Mouse (Mus musculus): ENCODE measurements at regions not wholly inside any gene's neighbourhood (a gene's known extent, or its start where the extent isn't known, plus 50 kb on each side); places are given as distances from the start of the nearest gene placed in this dataset.

- DNase-seq (ENCODE audit: low spot score in 2 of 2), result no peak
These were observed 317.5 kb upstream of the Adamts9 start for GRCm38 (mm10) chr6:93260827-93261226.

- no peak for DNase-seq (ENCODE audit: low spot score in 2 of 2)
These were observed 314.0 kb upstream of the Adamts9 start for GRCm38 (mm10) chr6:93257130-93257841.

- DNase-seq (ENCODE audit: low spot score in 2 of 2), result no peak
These were observed 310.5 kb upstream of the Adamts9 start for GRCm38 (mm10) chr6:93253746-93254145.

- DNase-seq (ENCODE audit: low spot score in 2 of 2), result no peak
These were observed 305.7 kb upstream of the Adamts9 start for GRCm38 (mm10) chr6:93248973-93249372.

- DNase-seq (ENCODE audit: low spot score in 2 of 2), result no peak
These were observed 303.4 kb upstream of the Adamts9 start for GRCm38 (mm10) chr6:93246498-93247242.

- DNase-seq (ENCODE audit: low spot score in 2 of 2), result no peak
These were observed 292.3 kb upstream of the Adamts9 start for GRCm38 (mm10) chr6:93235550-93235949.

GRCm38 (mm10) chr6:93232636-93233035 lies 289.3 kb upstream of the Adamts9 start:
- DNase-seq (ENCODE audit: low spot score in 2 of 2), result no peak

- no peak for DNase-seq (ENCODE audit: low spot score in 2 of 2)
These were observed 287.2 kb upstream of the Adamts9 start for GRCm38 (mm10) chr6:93230450-93230849.

- no peak for DNase-seq (ENCODE audit: low spot score in 2 of 2)
These were observed 286.0 kb upstream of the Adamts9 start for GRCm38 (mm10) chr6:93229320-93229719.

- DNase-seq (ENCODE audit: low spot score in 2 of 2), result no peak
These were observed 280.6 kb upstream of the Adamts9 start for GRCm38 (mm10) chr6:93223610-93224550.

- DNase-seq (ENCODE audit: low spot score in 2 of 2), result peak; percentile 40 to 52
These were observed 274.8 kb upstream of the Adamts9 start for GRCm38 (mm10) chr6:93218015-93218593.

GRCm38 (mm10) chr6:93200886-93201285 lies 257.6 kb upstream of the Adamts9 start:
- DNase-seq (ENCODE audit: low spot score in 2 of 2), result no peak

GRCm38 (mm10) chr6:93194741-93195140 lies 251.4 kb upstream of the Adamts9 start:
- DNase-seq (ENCODE audit: low spot score in 2 of 2), result no peak

- DNase-seq (ENCODE audit: low spot score in 2 of 2), result no peak
These were observed 249.7 kb upstream of the Adamts9 start for GRCm38 (mm10) chr6:93192980-93193379.

- DNase-seq (ENCODE audit: low spot score in 2 of 2), result no peak
These were observed 247.7 kb upstream of the Adamts9 start for GRCm38 (mm10) chr6:93190986-93191385.

GRCm38 (mm10) chr6:93168526-93168925 lies 225.2 kb upstream of the Adamts9 start:
- no peak for DNase-seq (ENCODE audit: low spot score in 2 of 2)

- no peak for DNase-seq (ENCODE audit: low spot score in 2 of 2)
These were observed 224.0 kb upstream of the Adamts9 start for GRCm38 (mm10) chr6:93167281-93167680.

- DNase-seq (ENCODE audit: low spot score in 2 of 2), result no peak
These were observed 222.7 kb upstream of the Adamts9 start for GRCm38 (mm10) chr6:93165942-93166341.

GRCm38 (mm10) chr6:93152431-93153208 lies 209.3 kb upstream of the Adamts9 start:
- DNase-seq (ENCODE audit: low spot score in 2 of 2), result no peak

- no peak for DNase-seq (ENCODE audit: low spot score in 2 of 2)
These were observed 207.2 kb upstream of the Adamts9 start for GRCm38 (mm10) chr6:93150531-93150930.

- no peak for DNase-seq (ENCODE audit: low spot score in 2 of 2)
These were observed 206.7 kb upstream of the Adamts9 start for GRCm38 (mm10) chr6:93149956-93150355.

Data from right cerebral cortex, adult 2 months (tissue).